Mouse (Mus musculus): ENCODE measurements around the gene Recql5. TPM values are rescaled to one million over a fixed set of nuclear protein-coding genes. Genes with fewer than 3 reads are reported as not detected.

Recql5 gene
- polyA plus RNA-seq (2014; fragmentation: Illumina TruSeq; extraction: RNeasy Lipid Tissue Mini Kit (QIAGEN cat#74804); ENCODE audit: low read depth, low replicate concordance): 11.7 TPM

GRCm38 (mm10) chr11:115933108-115933746 lies at the start of gene Recql5, which contains the start of gene Sap30bp:
Gene Recql5 (minus strand): TSS chr11:115933477.
Gene Sap30bp (plus strand): TSS chr11:115933282.

GRCm38 (mm10) chr11:115974309-115975082 lies 41.2 kb upstream of the Recql5 start, which contains the start of gene Itgb4:
Gene Itgb4 (plus strand): TSS chr11:115974709.

GRCm38 (mm10) chr11:115911632-115912376 lies 21.5 kb downstream of the Recql5 start, which contains the start of gene Smim6:
Gene Smim6 (plus strand): TSS chr11:115912017.

GRCm38 (mm10) chr11:115899486-115900266 lies 33.6 kb downstream of the Recql5 start, which contains the start of gene Smim5:
Gene Smim5 (plus strand): TSS chr11:115899966.

GRCm38 (mm10) chr11:115858354-115858753 lies 74.9 kb downstream of the Recql5 start, which contains the start of gene Myo15b:
Gene Myo15b (plus strand): TSS chr11:115858406.

Other genes with a start within 250 kb of the Recql5 start
- gene Grb2, start 224.9 kb downstream of the Recql5 start, polyA plus RNA-seq (2014; fragmentation: Illumina TruSeq; extraction: RNeasy Lipid Tissue Mini Kit (QIAGEN cat#74804); ENCODE audit: low read depth, low replicate concordance): 83.0 TPM
- gene Tmem94, start 168.0 kb downstream of the Recql5 start, polyA plus RNA-seq (2014; fragmentation: Illumina TruSeq; extraction: RNeasy Lipid Tissue Mini Kit (QIAGEN cat#74804); ENCODE audit: low read depth, low replicate concordance): 74.3 TPM
- 33.6 TPM for gene Caskin2, start 119.8 kb downstream of the Recql5 start, polyA plus RNA-seq (2014; fragmentation: Illumina TruSeq; extraction: RNeasy Lipid Tissue Mini Kit (QIAGEN cat#74804); ENCODE audit: low read depth, low replicate concordance)
- gene Tsen54, start 118.8 kb downstream of the Recql5 start, polyA plus RNA-seq (2014; fragmentation: Illumina TruSeq; extraction: RNeasy Lipid Tissue Mini Kit (QIAGEN cat#74804); ENCODE audit: low read depth, low replicate concordance): 11.2 TPM
- gene Llgl2, start 109.4 kb downstream of the Recql5 start, polyA plus RNA-seq (2014; fragmentation: Illumina TruSeq; extraction: RNeasy Lipid Tissue Mini Kit (QIAGEN cat#74804); ENCODE audit: low read depth, low replicate concordance): 11.7 TPM
- 0.42 TPM for gene Myo15b, start 75.1 kb downstream of the Recql5 start, polyA plus RNA-seq (2014; fragmentation: Illumina TruSeq; extraction: RNeasy Lipid Tissue Mini Kit (QIAGEN cat#74804); ENCODE audit: low read depth, low replicate concordance)
- 27.9 TPM for gene Smim5, start 33.5 kb downstream of the Recql5 start, polyA plus RNA-seq (2014; fragmentation: Illumina TruSeq; extraction: RNeasy Lipid Tissue Mini Kit (QIAGEN cat#74804); ENCODE audit: low read depth, low replicate concordance)
- not detected for gene Smim6, start 21.5 kb downstream of the Recql5 start, polyA plus RNA-seq (2014; fragmentation: Illumina TruSeq; extraction: RNeasy Lipid Tissue Mini Kit (QIAGEN cat#74804); ENCODE audit: low read depth, low replicate concordance)
- 12.8 TPM for gene Sap30bp, start 195 bp downstream of the Recql5 start, polyA plus RNA-seq (2014; fragmentation: Illumina TruSeq; extraction: RNeasy Lipid Tissue Mini Kit (QIAGEN cat#74804); ENCODE audit: low read depth, low replicate concordance)
- 1.3 TPM for gene Itgb4, start 41.2 kb upstream of the Recql5 start, polyA plus RNA-seq (2014; fragmentation: Illumina TruSeq; extraction: RNeasy Lipid Tissue Mini Kit (QIAGEN cat#74804); ENCODE audit: low read depth, low replicate concordance)
- gene Galk1, start 79.2 kb upstream of the Recql5 start, polyA plus RNA-seq (2014; fragmentation: Illumina TruSeq; extraction: RNeasy Lipid Tissue Mini Kit (QIAGEN cat#74804); ENCODE audit: low read depth, low replicate concordance): 13.4 TPM
- gene H3f3b, start 94.5 kb upstream of the Recql5 start, polyA plus RNA-seq (2014; fragmentation: Illumina TruSeq; extraction: RNeasy Lipid Tissue Mini Kit (QIAGEN cat#74804); ENCODE audit: low read depth, low replicate concordance): 127 TPM
- gene Unk, start 96.8 kb upstream of the Recql5 start, polyA plus RNA-seq (2014; fragmentation: Illumina TruSeq; extraction: RNeasy Lipid Tissue Mini Kit (QIAGEN cat#74804); ENCODE audit: low read depth, low replicate concordance): 11.0 TPM
- gene Unc13d, start 144.5 kb upstream of the Recql5 start, polyA plus RNA-seq (2014; fragmentation: Illumina TruSeq; extraction: RNeasy Lipid Tissue Mini Kit (QIAGEN cat#74804); ENCODE audit: low read depth, low replicate concordance): 0.76 TPM
- 108 TPM for gene Wbp2, start 153.5 kb upstream of the Recql5 start, polyA plus RNA-seq (2014; fragmentation: Illumina TruSeq; extraction: RNeasy Lipid Tissue Mini Kit (QIAGEN cat#74804); ENCODE audit: low read depth, low replicate concordance)
- 27.8 TPM for gene Trim47, start 193.7 kb upstream of the Recql5 start, polyA plus RNA-seq (2014; fragmentation: Illumina TruSeq; extraction: RNeasy Lipid Tissue Mini Kit (QIAGEN cat#74804); ENCODE audit: low read depth, low replicate concordance)
- gene Trim65, start 197.7 kb upstream of the Recql5 start, polyA plus RNA-seq (2014; fragmentation: Illumina TruSeq; extraction: RNeasy Lipid Tissue Mini Kit (QIAGEN cat#74804); ENCODE audit: low read depth, low replicate concordance): 9.1 TPM
- gene Mrpl38, start 205.4 kb upstream of the Recql5 start, polyA plus RNA-seq (2014; fragmentation: Illumina TruSeq; extraction: RNeasy Lipid Tissue Mini Kit (QIAGEN cat#74804); ENCODE audit: low read depth, low replicate concordance): 69.6 TPM
- 11.4 TPM for gene Fbf1, start 234.7 kb upstream of the Recql5 start, polyA plus RNA-seq (2014; fragmentation: Illumina TruSeq; extraction: RNeasy Lipid Tissue Mini Kit (QIAGEN cat#74804); ENCODE audit: low read depth, low replicate concordance)